Mouse (Mus musculus) G1E (cell line): ENCODE data around the gene Pik3r2.

Experiments
- CTCF ChIP-seq: IDR thresholded peaks from 2 replicates; pipeline ENCODE4 v1.5.1; 2012; ENCODE audit warnings: low read depth, low read length, inconsistent platforms, mixed read lengths
- GATA1 ChIP-seq: IDR thresholded peaks from 2 replicates; pipeline ENCODE4 v1.6.1; 2012; ENCODE audit warnings: borderline replicate concordance, low read length, inconsistent platforms, mixed read lengths
- POLR2AphosphoS5 ChIP-seq: IDR thresholded peaks from 2 replicates; pipeline ENCODE4 v1.6.1; 2012; ENCODE audit warnings: low read depth, low read length, inconsistent platforms; ENCODE audit not compliant: insufficient replicate concordance
- TAL1 ChIP-seq: conservative IDR thresholded peaks from 2 replicates; pipeline ENCODE4 v1.6.1; 2012; ENCODE audit warnings: low read depth, low read length, inconsistent platforms, mixed read lengths

GRCm38 (mm10) chr8:70794215-70794614 lies 17.7 kb upstream of the Pik3r2 start:
- TF ChIP-seq CTCF (no peak), GATA1 (no peak), POLR2AphosphoS5 (no peak), TAL1 (no peak)
